Mouse (Mus musculus): Measurements from ENCODE around the gene Rpl9-ps1. TPM values are rescaled to one million over a fixed set of nuclear protein-coding genes. Genes with fewer than 3 reads are reported as not detected.

Rpl9-ps1 gene
- polyA plus RNA-seq (2015; fragmentation: Nextera tagmentation; extraction: Ambion mirVana): not detected in 2 replicates

- no peaks in the 10 kb centered on the region for H3K36me3 ChIP-seq
- no peak within 1 kb of the TSS for H3K4me3 ChIP-seq
- no peaks in the 10 kb centered on the region for H3K9me3 ChIP-seq
- WGBS: 77% methylated on average over 1 of the region's 1 CpGs
- H3K27ac ChIP-seq: no peak within 1 kb of the TSS
- no peak for ATAC-seq (ENCODE audit: insufficient number of reproducible peaks, insufficient read depth, low FRiP score, low TSS enrichment, low read depth)
- H3K9ac ChIP-seq: no peak within 1 kb of the TSS
- no peaks in the 10 kb centered on the region for H3K4me1 ChIP-seq
- no peaks in the 10 kb centered on the region; the same call in 1 of the 2 replicates for H3K27me3 ChIP-seq
- H3K4me2 ChIP-seq: no peak within 1 kb of the TSS
These were observed at the start of gene Rpl9-ps1 for GRCm38 (mm10) chr11:83645521-83645920. Rpl9-ps1 (minus strand) TSS chr11:83645621.

GRCm38 (mm10) chr11:83692008-83692407 lies 46.6 kb upstream of the Rpl9-ps1 start:
- Histone ChIP-seq H3K9ac (no peak overlapping the region), H3K4me2 (no peak overlapping the region), H3K36me3 (no peaks in the 10 kb centered on the region), H3K9me3 (no peaks in the 10 kb centered on the region), H3K4me1 (no peaks in the 10 kb centered on the region), H3K27me3 (no peaks in the 10 kb centered on the region), H3K27ac (no peak overlapping the region), H3K4me3 (no peak overlapping the region)
- 57% methylated on average over 1 of the region's 1 CpGs for WGBS
- no peak for ATAC-seq (ENCODE audit: insufficient number of reproducible peaks, insufficient read depth, low FRiP score, low TSS enrichment, low read depth)

- Histone ChIP-seq H3K36me3 (no peaks in the 10 kb centered on the region), H3K9me3 (no peaks in the 10 kb centered on the region), H3K27me3 (no peaks in the 10 kb centered on the region), H3K4me1 (no peaks in the 10 kb centered on the region), H3K9ac (no peak overlapping the region), H3K4me2 (no peak overlapping the region), H3K4me3 (no peak overlapping the region), H3K27ac (no peak overlapping the region)
- no peak for ATAC-seq (ENCODE audit: insufficient number of reproducible peaks, insufficient read depth, low FRiP score, low TSS enrichment, low read depth)
- 79% methylated on average over 1 of the region's 1 CpGs for WGBS
These were observed 44.5 kb upstream of the Rpl9-ps1 start for GRCm38 (mm10) chr11:83689918-83690317.

GRCm38 (mm10) chr11:83675665-83676064 lies 30.2 kb upstream of the Rpl9-ps1 start:
- Histone ChIP-seq H3K9ac (no peak overlapping the region), H3K36me3 (no peaks in the 10 kb centered on the region), H3K4me2 (no peak overlapping the region), H3K27me3 (no peaks in the 10 kb centered on the region), H3K4me3 (no peak overlapping the region), H3K27ac (no peak overlapping the region), H3K4me1 (no peaks in the 10 kb centered on the region), H3K9me3 (no peaks in the 10 kb centered on the region)
- WGBS: 90% methylated on average over 1 of the region's 1 CpGs
- no peak for ATAC-seq (ENCODE audit: insufficient number of reproducible peaks, insufficient read depth, low FRiP score, low TSS enrichment, low read depth)

GRCm38 (mm10) chr11:83671743-83672142 lies 26.3 kb upstream of the Rpl9-ps1 start:
- H3K27ac ChIP-seq: no peak overlapping the region
- ATAC-seq (ENCODE audit: insufficient number of reproducible peaks, insufficient read depth, low FRiP score, low TSS enrichment, low read depth): no peak
- no peaks in the 10 kb centered on the region for H3K27me3 ChIP-seq

GRCm38 (mm10) chr11:83663532-83663931 lies 18.1 kb upstream of the Rpl9-ps1 start:
- no peak for ATAC-seq (ENCODE audit: insufficient number of reproducible peaks, insufficient read depth, low FRiP score, low TSS enrichment, low read depth)
- H3K4me1 ChIP-seq: no peaks in the 10 kb centered on the region
- H3K27me3 ChIP-seq: no peaks in the 10 kb centered on the region
- no peak overlapping the region for H3K27ac ChIP-seq
- no peaks in the 10 kb centered on the region for H3K36me3 ChIP-seq
- no peak overlapping the region for H3K4me3 ChIP-seq
- no peak overlapping the region for H3K4me2 ChIP-seq
- H3K9ac ChIP-seq: no peak overlapping the region
- H3K9me3 ChIP-seq: no peaks in the 10 kb centered on the region
- WGBS: 83% methylated on average over 5 of the region's 5 CpGs

More at GRCm38 (mm10) chr11:83671743-83672142, 26.3 kb upstream of the Rpl9-ps1 start:
- H3K4me1 ChIP-seq: no peaks in the 10 kb centered on the region
- H3K4me3 ChIP-seq: no peak overlapping the region
- H3K36me3 ChIP-seq: no peaks in the 10 kb centered on the region
- H3K9ac ChIP-seq: no peak overlapping the region
- H3K9me3 ChIP-seq: no peaks in the 10 kb centered on the region
- no peak overlapping the region for H3K4me2 ChIP-seq

- ATAC-seq (ENCODE audit: insufficient number of reproducible peaks, insufficient read depth, low FRiP score, low TSS enrichment, low read depth): no peak
- WGBS: 77% methylated on average over 6 of the region's 6 CpGs
- Histone ChIP-seq H3K4me1 (no peaks in the 10 kb centered on the region), H3K9ac (no peak within 1 kb of the TSS), H3K36me3 (no peaks in the 10 kb centered on the region), H3K27me3 (no peaks in the 10 kb centered on the region), H3K4me3 (no peak within 1 kb of the TSS), H3K4me2 (no peak within 1 kb of the TSS), H3K9me3 (no peaks in the 10 kb centered on the region), H3K27ac (no peak within 1 kb of the TSS)
These were observed 16.8 kb upstream of the Rpl9-ps1 start, which contains the start of gene Ccl4 for GRCm38 (mm10) chr11:83662204-83662603. Ccl4 (plus strand) TSS chr11:83662584.

GRCm38 (mm10) chr11:83658797-83659196 lies 13.4 kb upstream of the Rpl9-ps1 start:
- Histone ChIP-seq H3K9ac (no peak overlapping the region), H3K4me2 (no peak overlapping the region), H3K27ac (no peak overlapping the region), H3K36me3 (no peaks in the 10 kb centered on the region), H3K27me3 (no peaks in the 10 kb centered on the region), H3K4me3 (no peak overlapping the region), H3K4me1 (no peaks in the 10 kb centered on the region), H3K9me3 (no peaks in the 10 kb centered on the region)
- ATAC-seq (ENCODE audit: insufficient number of reproducible peaks, insufficient read depth, low FRiP score, low TSS enrichment, low read depth): no peak
- WGBS: 69% methylated on average over 6 of the region's 6 CpGs

- no peaks in the 10 kb centered on the region for H3K27me3 ChIP-seq
- no peak overlapping the region for H3K27ac ChIP-seq
- no peaks in the 10 kb centered on the region for H3K9me3 ChIP-seq
- ATAC-seq (ENCODE audit: insufficient number of reproducible peaks, insufficient read depth, low FRiP score, low TSS enrichment, low read depth): no peak
- no peak overlapping the region for H3K9ac ChIP-seq
- no peaks in the 10 kb centered on the region for H3K36me3 ChIP-seq
- 80% methylated on average over 3 of the region's 3 CpGs for WGBS
- H3K4me2 ChIP-seq: no peak overlapping the region
- H3K4me1 ChIP-seq: no peaks in the 10 kb centered on the region
- H3K4me3 ChIP-seq: no peak overlapping the region
These were observed 12.1 kb upstream of the Rpl9-ps1 start for GRCm38 (mm10) chr11:83657508-83657907.

- no peak overlapping the region for H3K27ac ChIP-seq
- no peak for ATAC-seq (ENCODE audit: insufficient number of reproducible peaks, insufficient read depth, low FRiP score, low TSS enrichment, low read depth)
- H3K9ac ChIP-seq: no peak overlapping the region
- H3K4me2 ChIP-seq: no peak overlapping the region
- no peaks in the 10 kb centered on the region for H3K9me3 ChIP-seq
- no peaks in the 10 kb centered on the region for H3K27me3 ChIP-seq
- no peaks in the 10 kb centered on the region for H3K36me3 ChIP-seq
- WGBS: 88% methylated on average over 8 of the region's 8 CpGs
- H3K4me1 ChIP-seq: no peaks in the 10 kb centered on the region
- no peak overlapping the region for H3K4me3 ChIP-seq
These were observed 9.2 kb upstream of the Rpl9-ps1 start for GRCm38 (mm10) chr11:83654606-83655005.

GRCm38 (mm10) chr11:83649305-83649841 lies 4.0 kb upstream of the Rpl9-ps1 start, which contains the start of gene Ccl3:
Ccl3 (minus strand) TSS chr11:83649355.
- H3K36me3 ChIP-seq: no peaks in the 10 kb centered on the region
- no peak within 1 kb of the TSS for H3K27ac ChIP-seq
- H3K9me3 ChIP-seq: no peaks in the 10 kb centered on the region
- no peak within 1 kb of the TSS for H3K4me2 ChIP-seq
- no peaks in the 10 kb centered on the region; the same call in 1 of the 2 replicates for H3K27me3 ChIP-seq
- no peak within 1 kb of the TSS for H3K4me3 ChIP-seq
- 78% methylated on average over 8 of the region's 8 CpGs for WGBS
- no peaks in the 10 kb centered on the region for H3K4me1 ChIP-seq
- no peak for ATAC-seq (ENCODE audit: insufficient number of reproducible peaks, insufficient read depth, low FRiP score, low TSS enrichment, low read depth)
- no peak within 1 kb of the TSS for H3K9ac ChIP-seq

- Histone ChIP-seq H3K9ac (no peak overlapping the region), H3K4me2 (no peak overlapping the region), H3K4me1 (no peaks in the 10 kb centered on the region)
These were observed 1.1 kb upstream of the Rpl9-ps1 start for GRCm38 (mm10) chr11:83646356-83647149.

More at GRCm38 (mm10) chr11:83646356-83647149, 1.1 kb upstream of the Rpl9-ps1 start:
- no peaks in the 10 kb centered on the region for H3K9me3 ChIP-seq
- no peak for ATAC-seq (ENCODE audit: insufficient number of reproducible peaks, insufficient read depth, low FRiP score, low TSS enrichment, low read depth)
- no peaks in the 10 kb centered on the region; the same call in 1 of the 2 replicates for H3K27me3 ChIP-seq
- 89% methylated on average over 6 of the region's 6 CpGs for WGBS
- no peak overlapping the region for H3K4me3 ChIP-seq
- H3K36me3 ChIP-seq: no peaks in the 10 kb centered on the region
- H3K27ac ChIP-seq: no peak overlapping the region

All from embryonic facial prominence, embryonic 13.5 days (tissue).